Mouse (Mus musculus): ENCODE measurements at regions not wholly inside any gene's neighbourhood (a gene's known extent, or its start where the extent isn't known, plus 50 kb on each side); places are given as distances from the start of the nearest gene placed in this dataset.

GRCm38 (mm10) chr5:99840884-99841283 is 65.2 kb upstream of the Vamp9 start:
- Histone ChIP-seq H3K9me3 (replicated peaks) (no peaks in the 10 kb centered on the region), H3K36me3 (no peaks in the 10 kb centered on the region), H3K27me3 (no peaks in the 10 kb centered on the region), H3K4me1 (replicated peaks) (no peaks in the 10 kb centered on the region), H3K4me3 (no peak overlapping the region), H3K4me2 (no peak overlapping the region), H3K9ac (no peak overlapping the region), H3K27ac (no peak overlapping the region)
- 84% methylated on average over 9 of the region's 9 CpGs for WGBS
- no peak for ATAC-seq (replicated peaks; ENCODE audit: insufficient number of reproducible peaks, insufficient read depth, low FRiP score, low read depth)

- no peaks in the 10 kb centered on the region for H3K36me3 ChIP-seq
- no peak overlapping the region for H3K9ac ChIP-seq
- H3K27ac ChIP-seq = no peak overlapping the region
- no peak overlapping the region for H3K4me3 ChIP-seq
- no peaks in the 10 kb centered on the region for H3K9me3 ChIP-seq (replicated peaks)
- H3K27me3 ChIP-seq = no peaks in the 10 kb centered on the region
- no peak for ATAC-seq (replicated peaks; ENCODE audit: insufficient number of reproducible peaks, insufficient read depth, low FRiP score, low read depth)
- no peak overlapping the region for H3K4me2 ChIP-seq
- WGBS = 87% methylated on average over 11 of the region's 11 CpGs
- peaks cover 4% of the 10 kb centered on the region; the same call in 1 of the 2 replicates for H3K4me1 ChIP-seq (replicated peaks)
Observed at GRCm38 (mm10) chr5:99845565-99846255, 60.3 kb upstream of the Vamp9 start.

GRCm38 (mm10) chr5:99848158-99848988 is 57.7 kb upstream of the Vamp9 start:
- Histone ChIP-seq H3K27ac (no peak overlapping the region), H3K4me2 (no peak overlapping the region), H3K9ac (no peak overlapping the region), H3K4me1 (replicated peaks) (peaks cover 4% of the 10 kb centered on the region; the same call in 1 of the 2 replicates), H3K36me3 (no peaks in the 10 kb centered on the region), H3K27me3 (no peaks in the 10 kb centered on the region), H3K4me3 (no peak overlapping the region), H3K9me3 (replicated peaks) (no peaks in the 10 kb centered on the region)
- 67% methylated on average over 17 of the region's 17 CpGs for WGBS
- no peak for ATAC-seq (replicated peaks; ENCODE audit: insufficient number of reproducible peaks, insufficient read depth, low FRiP score, low read depth)

DNA sequence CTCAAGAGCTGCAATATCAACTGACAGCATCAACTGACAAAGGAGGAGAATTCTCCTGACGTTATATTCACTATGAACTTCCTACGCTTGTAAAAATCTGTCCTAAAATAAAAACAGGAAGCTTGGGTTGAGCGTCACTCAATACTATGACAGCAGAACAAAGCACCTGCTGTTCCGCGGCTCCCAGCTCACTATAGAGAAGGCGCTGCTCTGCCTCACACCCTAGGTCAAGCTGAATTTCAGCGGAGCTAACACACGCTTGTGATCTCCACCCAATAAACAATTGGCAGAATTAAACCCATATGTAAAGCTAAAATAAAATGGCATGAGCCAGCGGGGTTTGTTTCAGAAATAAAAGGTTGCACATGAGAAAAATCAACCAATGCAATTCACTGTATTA is 57.1 kb upstream of the Vamp9 start:
- no peak overlapping the region for H3K4me3 ChIP-seq
- no peak overlapping the region for H3K4me2 ChIP-seq
- WGBS = 75% methylated on average over 9 of the region's 9 CpGs
- H3K36me3 ChIP-seq = no peaks in the 10 kb centered on the region
- ATAC-seq (replicated peaks; ENCODE audit: insufficient number of reproducible peaks, insufficient read depth, low FRiP score, low read depth) = no peak
- no peaks in the 10 kb centered on the region for H3K27me3 ChIP-seq
- peaks cover 4% of the 10 kb centered on the region; the same call in 1 of the 2 replicates for H3K4me1 ChIP-seq (replicated peaks)
- no peak overlapping the region for H3K27ac ChIP-seq
- H3K9ac ChIP-seq = no peak overlapping the region
- H3K9me3 ChIP-seq (replicated peaks) = no peaks in the 10 kb centered on the region

DNA sequence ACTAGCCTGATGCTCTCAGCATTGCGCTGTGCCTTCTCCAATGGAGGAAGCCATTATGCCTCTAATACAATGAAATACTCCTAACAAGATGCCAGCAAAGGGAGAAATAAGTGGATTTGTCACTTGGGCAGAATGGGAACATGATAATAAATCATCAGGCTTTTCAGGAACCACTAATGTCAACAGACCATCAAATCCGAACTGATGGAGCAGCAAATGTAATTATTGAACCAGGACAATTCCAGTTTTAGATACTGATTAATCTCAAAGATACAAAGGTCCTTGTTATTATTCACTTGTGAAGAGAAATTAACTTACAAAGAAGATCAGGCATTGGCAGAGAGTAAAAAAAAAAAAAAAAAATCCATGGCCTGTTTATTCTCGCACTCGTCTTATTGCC is 53.7 kb upstream of the Vamp9 start:
- Histone ChIP-seq H3K9ac (no peak overlapping the region), H3K27me3 (no peaks in the 10 kb centered on the region), H3K4me2 (no peak overlapping the region), H3K36me3 (no peaks in the 10 kb centered on the region), H3K9me3 (replicated peaks) (no peaks in the 10 kb centered on the region), H3K4me1 (replicated peaks) (peaks cover 8% of the 10 kb centered on the region), H3K4me3 (no peak overlapping the region), H3K27ac (no peak overlapping the region)
- ATAC-seq (replicated peaks; ENCODE audit: insufficient number of reproducible peaks, insufficient read depth, low FRiP score, low read depth) = no peak
- WGBS = 80% methylated on average over 4 of the region's 4 CpGs
